Mouse (Mus musculus): ENCODE data around the gene Mapk10. TPM values are rescaled to one million over a fixed set of nuclear protein-coding genes. Genes with fewer than 3 reads are reported as not detected.

Gene Mapk10
- polyA plus RNA-seq, 1 experiment from 2014 or later = 8.8 TPM

DNA sequence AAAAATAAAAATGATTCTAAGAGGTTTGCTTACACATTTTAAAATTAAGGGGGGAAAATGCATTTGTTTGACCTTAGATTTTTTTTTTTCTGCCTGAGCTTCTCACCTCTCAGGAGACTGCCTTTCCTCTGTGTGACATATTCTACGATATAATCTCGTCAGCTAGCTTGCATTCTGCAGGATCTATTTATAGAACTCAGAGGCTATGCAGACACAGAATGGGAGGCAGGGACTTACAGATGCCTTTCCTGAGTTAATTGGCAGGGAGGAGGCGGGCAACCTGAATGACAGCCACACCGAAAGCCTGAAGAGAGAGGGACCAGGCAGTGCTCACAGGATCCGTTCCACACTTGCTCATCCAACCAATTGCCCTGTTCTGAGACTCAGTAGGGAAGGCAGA, 34.1 kb downstream of the Mapk10 start:
- ATAC-seq (replicated peaks; ENCODE audit: low FRiP score, low TSS enrichment, low read depth) (no peak), DNase-seq (ENCODE audit: low spot score) (no peak)
- Histone ChIP-seq H3K27me3 (replicated peaks; ENCODE audit: control insufficient read depth, insufficient read depth, low read length) (no peaks in the 10 kb centered on the region), H3K4me3 (ENCODE audit: low read depth, low read length) (no peak overlapping the region), H3K4me2 (ENCODE audit: low read length) (no peak overlapping the region), H3K4me1 (replicated peaks; ENCODE audit: control insufficient read depth, insufficient read depth, low read length) (peaks cover 8% of the 10 kb centered on the region; the same call in 1 of the 2 replicates), H3K9me3 (ENCODE audit: control insufficient read depth, low read length) (no peaks in the 10 kb centered on the region), H3K27ac (ENCODE audit: low read depth) (no peak overlapping the region), H3K36me3 (ENCODE audit: control insufficient read depth, insufficient read depth, low read length) (no peaks in the 10 kb centered on the region), H3K9ac (ENCODE audit: low read length) (no peak overlapping the region)
- WGBS = 22% methylated on average over 5 of the region's 5 CpGs

DNA sequence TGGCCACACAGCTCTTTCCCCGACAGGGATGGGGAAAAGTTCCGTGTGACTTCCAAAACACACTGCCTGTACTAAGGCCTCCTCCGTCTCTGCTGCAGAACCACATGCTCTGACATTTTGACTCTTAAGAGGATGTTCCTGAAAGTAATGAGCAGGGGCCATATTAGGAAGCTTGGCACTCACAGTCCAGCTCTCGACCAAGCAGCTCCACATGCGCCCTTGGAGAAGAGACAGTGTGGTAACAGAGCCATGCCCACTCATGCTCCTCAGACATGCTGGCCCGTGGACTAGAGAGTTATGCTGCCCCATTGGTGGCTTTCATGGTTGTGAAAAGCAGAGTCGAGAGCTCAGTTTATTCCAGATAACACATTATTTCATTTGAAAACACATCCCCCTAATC, 35.1 kb downstream of the Mapk10 start:
- no peak overlapping the region for H3K4me3 ChIP-seq (ENCODE audit: low read depth, low read length)
- ATAC-seq (replicated peaks; ENCODE audit: low FRiP score, low TSS enrichment, low read depth) (no peak), DNase-seq (ENCODE audit: low spot score) (no peak)
- 79% methylated on average over 7 of the region's 7 CpGs for WGBS
- H3K27me3 ChIP-seq (replicated peaks; ENCODE audit: control insufficient read depth, insufficient read depth, low read length) = no peaks in the 10 kb centered on the region
- H3K9ac ChIP-seq (ENCODE audit: low read length) = no peak overlapping the region
- no peaks in the 10 kb centered on the region for H3K9me3 ChIP-seq (ENCODE audit: control insufficient read depth, low read length)
- peaks cover 8% of the 10 kb centered on the region; the same call in 1 of the 2 replicates for H3K4me1 ChIP-seq (replicated peaks; ENCODE audit: control insufficient read depth, insufficient read depth, low read length)
- H3K4me2 ChIP-seq (ENCODE audit: low read length) = no peak overlapping the region
- no peaks in the 10 kb centered on the region for H3K36me3 ChIP-seq (ENCODE audit: control insufficient read depth, insufficient read depth, low read length)
- no peak overlapping the region for H3K27ac ChIP-seq (ENCODE audit: low read depth)

DNA sequence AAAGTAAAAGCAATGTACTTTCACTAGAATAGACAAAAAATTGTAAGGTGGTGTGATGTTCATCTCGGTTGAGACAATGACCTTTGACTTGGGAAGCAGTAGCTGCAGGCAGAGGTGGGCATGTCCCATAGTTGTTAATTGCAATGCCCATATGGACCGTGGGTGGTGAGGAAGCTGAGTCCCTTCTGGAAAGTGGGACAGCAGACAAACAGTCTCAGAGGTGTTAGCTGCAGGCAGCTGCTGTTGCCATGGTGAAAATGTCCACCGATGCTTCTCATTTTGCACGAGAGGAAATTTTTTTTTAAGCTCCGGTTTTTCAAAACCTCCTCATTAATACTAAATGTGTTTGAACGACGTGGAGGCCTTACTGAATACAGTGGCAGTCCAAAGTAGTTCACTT, 36.5 kb downstream of the Mapk10 start:
- Histone ChIP-seq H3K9me3 (ENCODE audit: control insufficient read depth, low read length) (peaks cover 3% of the 10 kb centered on the region; the same call in 1 of the 2 replicates), H3K4me1 (replicated peaks; ENCODE audit: control insufficient read depth, insufficient read depth, low read length) (peaks cover 8% of the 10 kb centered on the region; the same call in 1 of the 2 replicates), H3K4me2 (ENCODE audit: low read length) (no peak overlapping the region), H3K9ac (ENCODE audit: low read length) (no peak overlapping the region), H3K36me3 (ENCODE audit: control insufficient read depth, insufficient read depth, low read length) (no peaks in the 10 kb centered on the region), H3K27ac (ENCODE audit: low read depth) (no peak overlapping the region), H3K4me3 (ENCODE audit: low read depth, low read length) (no peak overlapping the region), H3K27me3 (replicated peaks; ENCODE audit: control insufficient read depth, insufficient read depth, low read length) (no peaks in the 10 kb centered on the region)
- DNase-seq (ENCODE audit: low spot score) (no peak), ATAC-seq (replicated peaks; ENCODE audit: low FRiP score, low TSS enrichment, low read depth) (no peak)
- whole genome bisulfite sequencing = 77% methylated on average over 7 of the region's 7 CpGs

DNA sequence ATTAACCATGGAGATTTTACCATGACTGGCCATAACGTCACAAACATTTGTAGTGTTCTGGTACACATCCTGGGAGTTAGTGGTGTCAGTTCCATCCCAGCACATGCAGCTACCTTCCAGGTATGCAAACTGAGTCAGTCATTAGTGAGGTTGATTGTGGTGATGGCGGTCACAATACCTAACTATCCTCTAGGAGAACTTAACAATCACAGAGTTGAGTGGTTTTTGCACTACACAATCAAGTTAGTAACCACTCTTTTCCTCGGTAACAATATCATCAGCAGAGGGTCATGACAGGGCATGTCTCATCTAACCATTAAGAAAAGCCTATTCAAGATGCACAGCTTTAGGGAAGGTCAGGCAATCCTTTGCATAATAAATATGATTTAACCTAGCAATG, 39.9 kb downstream of the Mapk10 start:
- no peaks in the 10 kb centered on the region for H3K27me3 ChIP-seq (replicated peaks; ENCODE audit: control insufficient read depth, insufficient read depth, low read length)
- DNase-seq (ENCODE audit: low spot score) = no peak
- no peak overlapping the region for H3K4me3 ChIP-seq (ENCODE audit: low read depth, low read length)
- H3K27ac ChIP-seq (ENCODE audit: low read depth) = no peak overlapping the region
- WGBS = 83% methylated on average over 3 of the region's 3 CpGs
- no peak for ATAC-seq (replicated peaks; ENCODE audit: low FRiP score, low TSS enrichment, low read depth)
- H3K9me3 ChIP-seq (ENCODE audit: control insufficient read depth, low read length) = peaks cover 5% of the 10 kb centered on the region; the same call in 1 of the 2 replicates
- H3K9ac ChIP-seq (ENCODE audit: low read length) = no peak overlapping the region
- H3K4me2 ChIP-seq (ENCODE audit: low read length) = no peak overlapping the region
- no peaks in the 10 kb centered on the region for H3K4me1 ChIP-seq (replicated peaks; ENCODE audit: control insufficient read depth, insufficient read depth, low read length)
- H3K36me3 ChIP-seq (ENCODE audit: control insufficient read depth, insufficient read depth, low read length) = no peaks in the 10 kb centered on the region

DNA sequence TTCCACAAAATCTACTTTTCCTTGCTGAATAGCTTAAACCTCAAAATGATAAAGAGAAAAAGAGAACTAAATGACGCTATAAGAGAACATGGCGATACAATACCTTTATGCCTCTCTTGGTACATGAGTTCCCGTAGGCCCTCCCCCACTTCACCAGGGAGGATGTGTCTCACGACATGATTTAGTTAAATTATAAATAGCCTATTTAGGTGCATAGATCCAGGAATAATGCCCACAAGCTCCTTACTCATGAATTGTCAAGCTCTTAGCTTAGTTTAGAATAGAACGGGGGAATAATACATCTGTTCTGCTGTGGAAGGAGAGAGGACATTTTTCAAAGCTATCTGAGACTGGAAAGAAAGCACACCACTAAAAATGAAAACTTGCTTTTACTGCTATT, 43.8 kb downstream of the Mapk10 start:
- no peak for ATAC-seq (replicated peaks; ENCODE audit: low FRiP score, low TSS enrichment, low read depth)
- 69% methylated on average over 5 of the region's 5 CpGs for WGBS
- no peak overlapping the region for H3K4me3 ChIP-seq (ENCODE audit: low read depth, low read length)
- no peak overlapping the region for H3K4me2 ChIP-seq (ENCODE audit: low read length)
- no peak for DNase-seq (ENCODE audit: low spot score)
- no peaks in the 10 kb centered on the region for H3K36me3 ChIP-seq (ENCODE audit: control insufficient read depth, insufficient read depth, low read length)
- H3K4me1 ChIP-seq (replicated peaks; ENCODE audit: control insufficient read depth, insufficient read depth, low read length) = no peaks in the 10 kb centered on the region
- H3K27me3 ChIP-seq (replicated peaks; ENCODE audit: control insufficient read depth, insufficient read depth, low read length) = no peaks in the 10 kb centered on the region
- H3K27ac ChIP-seq (ENCODE audit: low read depth) = no peak overlapping the region
- H3K9ac ChIP-seq (ENCODE audit: low read length) = no peak overlapping the region
- peaks cover 5% of the 10 kb centered on the region; the same call in 1 of the 2 replicates for H3K9me3 ChIP-seq (ENCODE audit: control insufficient read depth, low read length)

DNA sequence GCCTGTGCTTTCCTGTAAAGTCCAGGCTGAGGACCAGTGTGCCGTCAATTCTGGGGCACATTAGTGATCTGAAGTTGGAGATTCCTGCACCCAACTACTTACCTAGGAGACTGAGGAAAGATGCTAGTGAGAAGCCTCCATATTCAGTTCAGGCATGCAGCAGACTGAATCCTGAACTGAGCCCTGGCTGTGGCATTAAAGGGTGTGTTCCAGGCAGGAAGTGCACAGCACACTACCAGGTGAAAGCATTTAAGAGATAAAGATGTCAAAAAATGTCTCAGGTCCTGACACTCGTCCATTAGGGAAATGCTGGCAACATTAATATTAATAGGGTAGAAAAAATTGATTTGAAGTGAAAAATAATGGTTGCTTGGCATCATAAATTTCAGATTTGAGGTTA, 44.4 kb downstream of the Mapk10 start:
- no peak for ATAC-seq (replicated peaks; ENCODE audit: low FRiP score, low TSS enrichment, low read depth)
- DNase-seq (ENCODE audit: low spot score) = no peak
- H3K4me3 ChIP-seq (ENCODE audit: low read depth, low read length) = no peak overlapping the region
- no peak overlapping the region for H3K27ac ChIP-seq (ENCODE audit: low read depth)
- no peaks in the 10 kb centered on the region for H3K4me1 ChIP-seq (replicated peaks; ENCODE audit: control insufficient read depth, insufficient read depth, low read length)
- no peak overlapping the region for H3K4me2 ChIP-seq (ENCODE audit: low read length)
- peaks cover 5% of the 10 kb centered on the region; the same call in 1 of the 2 replicates for H3K9me3 ChIP-seq (ENCODE audit: control insufficient read depth, low read length)
- 79% methylated on average over 2 of the region's 2 CpGs for WGBS
- no peak overlapping the region for H3K9ac ChIP-seq (ENCODE audit: low read length)
- H3K36me3 ChIP-seq (ENCODE audit: control insufficient read depth, insufficient read depth, low read length) = no peaks in the 10 kb centered on the region
- no peaks in the 10 kb centered on the region for H3K27me3 ChIP-seq (replicated peaks; ENCODE audit: control insufficient read depth, insufficient read depth, low read length)

DNA sequence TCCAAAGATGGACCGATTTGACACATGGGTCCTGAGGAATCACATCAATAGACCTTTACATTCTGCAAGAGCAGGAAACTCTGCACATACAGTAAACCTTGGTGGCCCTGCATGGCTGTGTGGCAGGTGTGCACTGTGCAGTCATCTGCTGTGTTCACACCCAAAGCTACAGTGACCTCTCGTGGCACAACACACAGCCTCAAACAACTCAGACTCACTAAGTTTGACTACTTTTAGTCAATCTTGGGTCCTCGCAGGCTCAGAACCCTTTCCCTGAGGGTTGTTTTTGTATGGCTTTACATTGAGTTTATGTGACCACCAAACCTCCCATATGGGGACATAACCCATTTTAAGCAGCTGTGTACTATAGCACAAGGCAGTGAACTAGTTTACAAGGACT, 47.1 kb downstream of the Mapk10 start:
- no peak overlapping the region for H3K4me3 ChIP-seq (ENCODE audit: low read depth, low read length)
- no peaks in the 10 kb centered on the region for H3K27me3 ChIP-seq (replicated peaks; ENCODE audit: control insufficient read depth, insufficient read depth, low read length)
- H3K36me3 ChIP-seq (ENCODE audit: control insufficient read depth, insufficient read depth, low read length) = no peaks in the 10 kb centered on the region
- no peaks in the 10 kb centered on the region for H3K9me3 ChIP-seq (ENCODE audit: control insufficient read depth, low read length)
- ATAC-seq (replicated peaks; ENCODE audit: low FRiP score, low TSS enrichment, low read depth) (no peak), DNase-seq (ENCODE audit: low spot score) (no peak)
- no peak overlapping the region for H3K27ac ChIP-seq (ENCODE audit: low read depth)
- WGBS = 91% methylated on average over 3 of the region's 3 CpGs
- H3K4me2 ChIP-seq (ENCODE audit: low read length) = no peak overlapping the region
- H3K9ac ChIP-seq (ENCODE audit: low read length) = no peak overlapping the region
- H3K4me1 ChIP-seq (replicated peaks; ENCODE audit: control insufficient read depth, insufficient read depth, low read length) = 0 out of 2 replicates have a peak, but pooled peaks cover 7% of the 10 kb centered on the region

DNA sequence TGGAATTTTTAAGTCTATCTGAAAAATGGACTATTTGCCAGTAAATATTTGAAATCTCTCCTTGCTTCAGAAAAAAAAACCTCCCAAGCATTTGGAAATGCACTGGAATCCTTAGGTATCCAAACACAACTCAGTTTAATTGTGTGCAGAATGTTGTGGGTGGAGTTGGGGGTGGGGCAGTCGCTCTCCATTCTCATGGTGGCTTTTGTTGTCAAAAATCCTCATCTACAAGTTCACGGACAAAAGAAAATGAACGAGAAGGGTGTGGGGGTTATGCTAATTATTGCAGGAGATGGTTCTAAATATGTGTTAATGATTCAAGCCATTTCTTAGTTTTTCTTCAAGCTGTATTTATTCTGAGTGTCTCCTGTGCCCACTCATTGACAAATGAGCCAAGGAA, 49.6 kb downstream of the Mapk10 start:
- Histone ChIP-seq H3K36me3 (ENCODE audit: control insufficient read depth, insufficient read depth, low read length) (no peaks in the 10 kb centered on the region), H3K4me1 (replicated peaks; ENCODE audit: control insufficient read depth, insufficient read depth, low read length) (0 out of 2 replicates have a peak, but pooled peaks cover 7% of the 10 kb centered on the region), H3K9me3 (ENCODE audit: control insufficient read depth, low read length) (no peaks in the 10 kb centered on the region), H3K27me3 (replicated peaks; ENCODE audit: control insufficient read depth, insufficient read depth, low read length) (no peaks in the 10 kb centered on the region), H3K9ac (ENCODE audit: low read length) (no peak overlapping the region), H3K4me2 (ENCODE audit: low read length) (no peak overlapping the region), H3K27ac (ENCODE audit: low read depth) (no peak overlapping the region), H3K4me3 (ENCODE audit: low read depth, low read length) (no peak overlapping the region)
- no peak for DNase-seq (ENCODE audit: low spot score)
- ATAC-seq (replicated peaks; ENCODE audit: low FRiP score, low TSS enrichment, low read depth) = no peak
- WGBS = 59% methylated on average over 3 of the region's 3 CpGs

DNA sequence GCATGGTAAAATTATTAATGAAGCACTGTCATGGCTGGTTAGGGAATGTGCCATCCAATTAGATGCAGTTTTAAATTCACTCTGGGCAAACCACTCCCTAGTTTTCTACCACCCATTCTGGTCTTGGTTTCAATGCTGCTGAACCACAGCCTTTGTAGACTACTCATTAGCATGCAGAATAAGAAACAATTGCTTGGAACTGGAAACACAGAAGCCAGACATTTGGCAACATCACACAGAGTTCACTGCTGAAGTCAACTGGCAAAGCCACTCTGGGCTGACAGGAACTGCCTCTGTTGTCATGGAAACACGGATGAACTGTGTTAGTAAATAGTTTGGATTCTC, 50.0 kb downstream of the Mapk10 start:
- Histone ChIP-seq H3K9ac (ENCODE audit: low read length) (no peak overlapping the region), H3K27me3 (replicated peaks; ENCODE audit: control insufficient read depth, insufficient read depth, low read length) (no peaks in the 10 kb centered on the region), H3K4me3 (ENCODE audit: low read depth, low read length) (no peak overlapping the region), H3K4me2 (ENCODE audit: low read length) (no peak overlapping the region), H3K27ac (ENCODE audit: low read depth) (no peak overlapping the region), H3K4me1 (replicated peaks; ENCODE audit: control insufficient read depth, insufficient read depth, low read length) (0 out of 2 replicates have a peak, but pooled peaks cover 7% of the 10 kb centered on the region), H3K36me3 (ENCODE audit: control insufficient read depth, insufficient read depth, low read length) (no peaks in the 10 kb centered on the region), H3K9me3 (ENCODE audit: control insufficient read depth, low read length) (no peaks in the 10 kb centered on the region)
- ATAC-seq (replicated peaks; ENCODE audit: low FRiP score, low TSS enrichment, low read depth) = no peak
- WGBS = 35% methylated on average over 1 of the region's 1 CpGs
- DNase-seq (ENCODE audit: low spot score) = no peak

All from intestine, embryonic 14.5 days (tissue).